Mouse (Mus musculus) olfactory bulb, adult 2 months (tissue): ENCODE results near the gene Plcb4.

ENCODE experiments used
- CTCF ChIP-seq: fragments of 200-500 bp; IDR thresholded peaks from 2 replicates; pipeline ENCODE4 v1.5.1; 2012; ENCODE audit warnings: low read depth, mild to moderate bottlenecking, low read length, moderate library complexity; ENCODE audit not compliant: insufficient read depth
- POLR2A ChIP-seq: fragments of 200-500 bp; IDR thresholded peaks from 2 replicates; pipeline ENCODE4 v1.6.1; 2012; ENCODE audit warnings: mild to moderate bottlenecking, low read depth, low read length, moderate library complexity; ENCODE audit not compliant: insufficient read depth

GRCm38 (mm10) chr2:135939933-135940332 is 281.1 kb downstream of the Plcb4 start:
- TF ChIP-seq CTCF (no peak), POLR2A (no peak)
